Mouse (Mus musculus): ENCODE results near the gene Cdhr4. TPM values are rescaled to one million over a fixed set of nuclear protein-coding genes. Genes with fewer than 3 reads are reported as not detected.

Cdhr4 gene
- polyA plus RNA-seq (2015; fragmentation: Nextera tagmentation; extraction: Ambion mirVana): 2.5 and 3.8 TPM in 2 replicates

DNA sequence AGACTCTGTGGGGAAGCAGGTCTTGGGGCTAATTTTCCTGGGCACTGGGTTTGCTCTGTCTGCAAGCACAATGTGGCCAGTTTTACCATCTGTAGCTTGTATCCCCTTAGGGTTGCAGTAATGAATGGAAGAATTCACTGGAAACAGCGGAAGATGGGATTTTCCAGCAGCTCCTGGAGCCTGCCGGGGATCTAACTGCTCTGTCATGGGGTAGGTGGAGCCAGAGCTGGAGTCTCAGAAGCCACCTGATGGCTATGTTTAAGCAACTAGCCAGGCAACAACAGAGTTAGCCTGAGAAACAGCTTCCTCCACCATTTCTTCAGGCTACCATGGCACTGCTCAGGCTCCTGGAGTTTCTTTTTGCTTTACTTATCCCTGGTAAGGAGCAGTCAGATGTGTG is at the start of gene Cdhr4:
Gene Cdhr4 (plus strand): TSS at position 301 of the 400 bp plus-strand sequence.
- Histone ChIP-seq H3K4me2 (no peak within 1 kb of the TSS), H3K27me3 (no peaks in the 10 kb centered on the region), H3K9ac (no peak within 1 kb of the TSS), H3K36me3 (no peaks in the 10 kb centered on the region), H3K27ac (replicated peaks) (no peak within 1 kb of the TSS), H3K9me3 (no peaks in the 10 kb centered on the region), H3K4me3 (no peak within 1 kb of the TSS), H3K4me1 (replicated peaks) (no peaks in the 10 kb centered on the region)
- 57% methylated on average over 2 of the region's 2 CpGs for WGBS
- no peak for ATAC-seq (ENCODE audit: low FRiP score, low read depth)

DNA sequence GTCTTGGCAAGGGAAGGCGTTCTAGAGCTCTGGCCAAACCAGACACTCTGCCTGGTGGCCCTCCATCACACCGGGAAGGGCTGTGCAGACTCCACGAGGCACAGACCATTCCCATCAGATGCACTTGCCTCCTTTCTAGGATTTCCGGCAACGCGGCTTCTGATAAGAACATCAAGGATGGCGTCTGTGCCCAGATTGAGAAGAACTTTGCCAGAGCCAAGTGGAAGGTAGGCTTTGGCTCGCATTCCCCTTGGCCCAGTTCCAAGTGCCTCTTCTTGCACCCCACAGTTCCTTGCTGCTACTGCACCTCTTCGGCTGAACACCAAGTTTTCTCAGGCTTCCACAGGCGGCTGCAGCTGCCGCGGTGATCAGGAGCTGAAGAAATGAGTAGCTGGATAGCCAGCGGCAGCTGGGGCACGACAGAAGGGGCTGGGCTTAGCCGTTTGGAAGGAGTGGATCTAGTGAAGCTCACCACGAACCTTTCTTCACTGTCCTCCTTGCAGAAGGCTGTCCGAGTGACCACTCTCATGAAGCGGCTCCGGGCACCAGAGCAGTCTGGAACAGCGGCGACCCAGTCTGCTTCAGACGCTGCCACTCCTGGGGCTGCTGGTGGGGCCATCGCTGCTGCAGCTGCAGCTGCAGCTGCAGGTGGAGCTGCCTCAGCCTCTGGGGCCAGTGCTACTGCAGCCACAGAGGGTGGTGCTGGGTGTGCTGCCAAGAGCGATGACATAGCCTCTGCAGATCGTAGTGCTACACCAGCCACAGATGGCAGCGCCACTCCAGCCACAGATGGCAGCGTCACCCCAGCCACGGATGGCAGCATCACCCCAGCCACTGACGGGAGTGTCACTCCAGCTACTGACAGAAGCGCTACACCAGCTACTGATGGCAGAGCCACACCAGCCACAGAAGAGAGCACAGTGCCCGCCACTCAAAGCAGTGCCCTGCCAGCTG is 44.8 kb upstream of the Cdhr4 start:
- Histone ChIP-seq H3K4me2 (no peak overlapping the region), H3K4me3 (no peak overlapping the region), H3K27ac (replicated peaks) (no peak overlapping the region), H3K4me1 (replicated peaks) (peaks cover 11% of the 10 kb centered on the region), H3K9me3 (no peaks in the 10 kb centered on the region), H3K36me3 (no peaks in the 10 kb centered on the region), H3K9ac (no peak overlapping the region), H3K27me3 (no peaks in the 10 kb centered on the region)
- WGBS: 87% methylated on average over 31 of the region's 31 CpGs
- no peak for ATAC-seq (ENCODE audit: low FRiP score, low read depth)

DNA sequence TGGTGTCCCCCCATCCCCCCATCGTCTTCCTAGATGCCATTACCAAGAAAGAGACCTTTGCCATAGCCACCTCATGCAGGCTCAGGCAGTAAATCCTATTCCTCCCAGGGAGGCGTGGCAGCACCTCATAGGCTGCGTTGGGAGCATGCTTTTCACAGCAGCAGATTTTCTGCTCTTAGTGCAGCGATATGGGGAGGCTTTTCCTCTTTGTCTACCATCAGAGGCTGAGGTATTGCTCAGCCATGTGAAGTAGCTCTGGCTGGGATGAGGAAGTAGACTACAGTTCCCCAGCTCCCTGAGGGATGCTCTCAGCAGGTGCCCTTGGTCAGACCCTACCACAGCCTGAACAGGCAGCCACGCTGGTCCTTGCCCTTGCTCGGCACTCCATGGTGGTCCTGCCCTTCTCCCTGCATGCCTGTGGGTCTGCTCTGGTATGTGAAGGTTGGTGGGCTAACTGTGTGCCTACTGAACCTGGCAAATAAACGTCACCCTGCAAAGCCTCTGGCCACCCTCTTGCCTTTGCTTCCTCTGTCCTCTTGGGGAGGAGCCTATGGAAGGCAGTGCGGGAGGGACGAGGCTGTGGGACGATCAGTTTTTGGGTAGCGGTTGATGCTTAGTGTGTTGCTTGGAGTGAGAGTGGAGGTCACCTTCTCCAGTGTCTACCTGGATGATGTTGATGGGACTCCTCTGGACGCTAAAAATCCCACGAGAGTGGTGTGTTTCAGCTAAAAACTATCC is 42.9 kb upstream of the Cdhr4 start:
- no peaks in the 10 kb centered on the region for H3K9me3 ChIP-seq
- no peaks in the 10 kb centered on the region for H3K27me3 ChIP-seq
- no peak overlapping the region for H3K4me3 ChIP-seq
- peaks cover 11% of the 10 kb centered on the region for H3K4me1 ChIP-seq (replicated peaks)
- H3K4me2 ChIP-seq: no peak overlapping the region
- WGBS: 86% methylated on average over 13 of the region's 13 CpGs
- no peak overlapping the region for H3K27ac ChIP-seq (replicated peaks)
- H3K9ac ChIP-seq: no peak overlapping the region
- no peak for ATAC-seq (ENCODE audit: low FRiP score, low read depth)
- H3K36me3 ChIP-seq: no peaks in the 10 kb centered on the region

DNA sequence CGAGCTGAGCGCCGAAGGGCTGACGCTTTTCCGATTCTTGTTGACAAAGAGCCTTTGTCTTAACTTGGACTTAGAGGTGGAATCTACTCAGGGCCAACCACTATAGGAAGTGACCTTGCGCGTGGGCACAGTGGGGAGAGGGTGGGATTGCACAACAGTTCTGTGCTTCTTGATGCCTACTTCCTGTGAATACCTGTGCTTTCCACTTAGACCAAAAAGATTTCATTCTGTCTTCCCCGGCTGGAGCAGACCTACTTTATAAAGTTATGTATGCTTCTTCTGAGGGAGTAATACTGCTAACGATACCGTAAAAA is 42.4 kb upstream of the Cdhr4 start, which contains the start of gene Traip:
Gene Traip (plus strand): TSS at position 215 of the 314 bp plus-strand sequence.
- WGBS: 93% methylated on average over 10 of the region's 10 CpGs
- no peaks in the 10 kb centered on the region for H3K9me3 ChIP-seq

DNA sequence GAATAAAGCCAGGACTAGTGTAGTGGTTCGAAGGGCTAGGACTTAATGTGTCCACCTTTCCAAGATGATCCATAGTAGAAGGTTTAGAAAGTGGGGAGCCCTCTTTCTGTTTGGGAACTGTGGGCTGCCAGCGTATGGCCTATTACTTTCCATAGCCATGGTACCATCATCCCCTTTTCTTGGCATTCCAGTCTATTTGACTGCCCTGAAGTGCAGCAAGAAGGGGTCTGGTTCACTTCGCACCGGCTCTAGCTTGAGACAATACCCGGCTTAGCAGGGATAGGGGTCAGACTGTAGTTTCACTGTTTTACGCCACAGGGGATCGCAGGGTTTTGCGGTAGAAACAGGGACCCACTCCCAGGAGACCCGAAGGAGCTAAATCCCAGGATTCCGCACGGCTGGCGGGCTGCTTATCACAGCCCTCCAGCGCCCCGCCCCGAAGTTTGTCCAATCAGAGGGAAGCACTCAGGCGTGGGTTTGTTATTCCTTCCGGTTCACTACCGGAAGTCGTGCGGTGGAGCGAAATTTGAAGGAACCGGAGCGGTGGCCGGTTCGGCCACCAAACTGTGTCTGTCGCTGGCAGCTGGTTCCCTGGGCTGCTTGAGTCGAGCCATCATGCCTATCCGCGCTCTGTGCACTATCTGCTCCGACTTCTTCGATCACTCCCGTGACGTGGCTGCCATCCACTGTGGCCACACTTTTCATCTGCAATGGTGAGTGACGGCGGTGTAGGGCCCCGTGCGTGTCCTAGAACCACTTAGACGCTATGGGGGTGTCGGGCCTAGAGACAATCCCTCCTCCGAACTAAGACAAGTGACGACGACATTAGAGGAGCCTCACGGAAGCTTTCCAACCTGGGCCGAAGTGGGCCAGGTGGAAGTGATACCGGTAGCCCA is 41.6 kb upstream of the Cdhr4 start:
- peak; percentile 97 for ATAC-seq (ENCODE audit: low FRiP score, low read depth)
- Histone ChIP-seq H3K27ac (replicated peaks) (peak overlapping the region; percentile 84), H3K4me1 (replicated peaks) (peaks cover 11% of the 10 kb centered on the region), H3K36me3 (no peaks in the 10 kb centered on the region), H3K27me3 (no peaks in the 10 kb centered on the region), H3K9me3 (no peaks in the 10 kb centered on the region), H3K9ac (peak overlapping the region; percentile 64), H3K4me3 (peak overlapping the region; percentile 47), H3K4me2 (peak overlapping the region; percentile 66)
- 17% methylated on average over 45 of the region's 45 CpGs for WGBS

More for the DNA sequence above, 42.4 kb upstream of the Cdhr4 start, which contains the start of gene Traip:
- Histone ChIP-seq H3K36me3 (no peaks in the 10 kb centered on the region), H3K4me1 (replicated peaks) (peaks cover 11% of the 10 kb centered on the region), H3K27ac (replicated peaks) (peak within 1 kb of the TSS; percentile 84), H3K4me2 (peak within 1 kb of the TSS; percentile 66), H3K4me3 (peak within 1 kb of the TSS; percentile 47), H3K9ac (peak within 1 kb of the TSS; percentile 64), H3K27me3 (no peaks in the 10 kb centered on the region)
- ATAC-seq (ENCODE audit: low FRiP score, low read depth): no peak

DNA sequence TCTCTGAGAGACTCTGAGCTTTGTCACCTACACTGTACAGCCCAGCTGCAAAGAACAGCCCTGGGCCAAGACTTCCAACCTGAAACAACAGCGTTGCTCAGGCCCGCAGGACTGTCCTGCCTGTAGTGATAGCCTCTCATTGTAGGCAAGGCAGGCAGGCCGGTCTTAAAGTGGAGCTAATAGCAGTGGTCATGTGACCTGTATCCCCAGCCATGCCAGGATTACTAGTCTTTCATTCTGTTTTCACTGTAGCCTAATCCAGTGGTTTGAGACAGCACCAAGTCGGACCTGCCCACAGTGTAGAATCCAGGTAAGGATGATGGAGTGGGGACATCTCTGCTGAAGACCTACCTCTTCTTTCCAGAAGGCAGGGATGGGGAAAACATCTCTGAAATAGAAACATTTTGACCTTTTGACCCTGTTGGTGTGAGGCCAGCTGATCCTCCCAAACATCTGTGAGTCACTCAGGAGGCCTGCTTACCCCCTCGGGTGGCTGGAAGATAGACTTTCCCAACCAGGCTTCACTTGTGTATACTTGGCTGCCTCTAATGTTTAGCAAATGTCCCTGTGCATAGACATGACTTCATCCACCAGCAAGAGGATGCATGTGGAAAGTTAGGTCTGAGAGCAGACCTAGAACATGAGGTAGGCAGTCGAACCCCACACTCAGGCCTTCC is 36.5 kb upstream of the Cdhr4 start:
- no peak overlapping the region for H3K4me2 ChIP-seq
- no peak overlapping the region for H3K9ac ChIP-seq
- H3K27ac ChIP-seq (replicated peaks): no peak overlapping the region
- H3K4me3 ChIP-seq: no peak overlapping the region
- no peaks in the 10 kb centered on the region for H3K9me3 ChIP-seq
- H3K4me1 ChIP-seq (replicated peaks): peaks cover 10% of the 10 kb centered on the region
- H3K36me3 ChIP-seq: no peaks in the 10 kb centered on the region
- H3K27me3 ChIP-seq: no peaks in the 10 kb centered on the region
- 86% methylated on average over 6 of the region's 6 CpGs for WGBS
- ATAC-seq (ENCODE audit: low FRiP score, low read depth): no peak

DNA sequence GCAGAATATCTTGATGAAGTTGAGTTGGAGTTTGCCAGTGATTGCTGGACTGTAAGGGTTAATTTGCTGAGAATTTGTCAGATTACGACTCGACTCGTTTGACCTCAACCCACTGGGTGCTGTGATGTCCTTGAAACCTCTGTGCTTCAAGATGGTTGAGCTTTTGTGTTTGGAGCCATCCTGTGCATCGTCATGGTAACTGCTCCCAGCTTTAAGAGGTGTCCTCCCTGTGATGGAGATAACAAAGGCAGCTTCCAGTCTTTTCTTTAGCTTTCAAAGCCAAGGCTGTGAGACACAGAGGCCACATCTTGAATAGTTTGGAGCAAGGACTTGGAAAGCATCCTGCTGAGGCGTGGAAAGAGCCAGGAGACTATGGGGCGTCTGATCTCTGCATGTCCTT is 35.2 kb upstream of the Cdhr4 start:
- H3K4me3 ChIP-seq: no peak overlapping the region
- 25% methylated on average over 6 of the region's 6 CpGs for WGBS
- H3K4me2 ChIP-seq: no peak overlapping the region
- no peaks in the 10 kb centered on the region for H3K9me3 ChIP-seq
- no peaks in the 10 kb centered on the region for H3K36me3 ChIP-seq
- ATAC-seq (ENCODE audit: low FRiP score, low read depth): no peak
- no peak overlapping the region for H3K27ac ChIP-seq (replicated peaks)
- peaks cover 18% of the 10 kb centered on the region for H3K4me1 ChIP-seq (replicated peaks)
- H3K27me3 ChIP-seq: no peaks in the 10 kb centered on the region
- no peak overlapping the region for H3K9ac ChIP-seq

DNA sequence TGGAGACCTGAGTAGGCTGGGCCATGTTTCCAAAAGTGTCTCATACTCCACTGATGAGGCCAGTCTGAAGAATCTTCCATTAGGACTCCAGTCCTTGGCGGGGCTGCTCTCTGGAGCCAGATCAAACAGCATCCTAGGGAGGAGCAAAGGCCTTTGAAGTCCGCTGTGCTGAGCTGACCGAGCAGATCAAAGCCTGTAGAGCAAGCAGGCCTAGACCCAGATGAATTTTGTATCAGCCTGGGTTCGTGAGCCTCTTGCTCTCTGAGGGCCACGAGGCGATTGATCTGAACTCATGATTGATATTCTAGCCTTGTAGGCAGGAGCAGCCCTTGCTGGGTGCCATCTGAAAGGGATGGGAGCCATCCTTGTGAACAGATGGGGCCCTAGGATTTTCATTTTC is 32.4 kb upstream of the Cdhr4 start:
- H3K4me1 ChIP-seq (replicated peaks): peaks cover 22% of the 10 kb centered on the region
- no peaks in the 10 kb centered on the region for H3K9me3 ChIP-seq
- no peaks in the 10 kb centered on the region for H3K36me3 ChIP-seq
- no peak overlapping the region for H3K4me2 ChIP-seq
- no peak overlapping the region for H3K9ac ChIP-seq
- peak overlapping the region; percentile 82; the same call in 1 of the 2 replicates for H3K27ac ChIP-seq (replicated peaks)
- WGBS: 68% methylated on average over 6 of the region's 6 CpGs
- no peak for ATAC-seq (ENCODE audit: low FRiP score, low read depth)
- no peaks in the 10 kb centered on the region for H3K27me3 ChIP-seq
- no peak overlapping the region for H3K4me3 ChIP-seq

DNA sequence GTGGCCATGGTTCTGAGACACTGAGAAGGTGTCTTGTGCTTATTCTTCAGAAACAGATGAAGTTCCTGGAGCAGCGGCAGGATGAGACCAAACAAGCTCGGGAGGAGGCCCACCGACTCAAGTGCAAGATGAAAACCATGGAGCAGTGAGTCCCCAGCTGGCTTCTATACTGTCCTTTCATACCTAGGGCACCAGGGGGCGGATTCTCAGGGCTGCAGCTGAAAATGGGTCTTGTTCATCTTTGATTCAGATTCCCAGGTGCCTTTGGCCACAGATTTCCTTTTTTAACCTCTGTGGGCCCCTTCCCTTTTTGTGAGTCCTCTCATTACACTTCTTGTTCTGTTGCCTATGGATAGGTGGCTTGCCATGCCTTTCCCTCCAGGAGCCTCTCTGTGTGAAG is 31.4 kb upstream of the Cdhr4 start:
- Histone ChIP-seq H3K9me3 (no peaks in the 10 kb centered on the region), H3K27me3 (no peaks in the 10 kb centered on the region), H3K4me1 (replicated peaks) (peaks cover 22% of the 10 kb centered on the region), H3K4me3 (no peak overlapping the region), H3K4me2 (peak overlapping the region; percentile 44; the same call in 1 of the 2 replicates), H3K36me3 (no peaks in the 10 kb centered on the region), H3K27ac (replicated peaks) (peak overlapping the region; percentile 82), H3K9ac (0 out of 2 replicates have a peak overlapping the region, but pooled peaks have one; percentile 8)
- WGBS: 79% methylated on average over 4 of the region's 4 CpGs
- ATAC-seq (ENCODE audit: low FRiP score, low read depth): no peak

DNA sequence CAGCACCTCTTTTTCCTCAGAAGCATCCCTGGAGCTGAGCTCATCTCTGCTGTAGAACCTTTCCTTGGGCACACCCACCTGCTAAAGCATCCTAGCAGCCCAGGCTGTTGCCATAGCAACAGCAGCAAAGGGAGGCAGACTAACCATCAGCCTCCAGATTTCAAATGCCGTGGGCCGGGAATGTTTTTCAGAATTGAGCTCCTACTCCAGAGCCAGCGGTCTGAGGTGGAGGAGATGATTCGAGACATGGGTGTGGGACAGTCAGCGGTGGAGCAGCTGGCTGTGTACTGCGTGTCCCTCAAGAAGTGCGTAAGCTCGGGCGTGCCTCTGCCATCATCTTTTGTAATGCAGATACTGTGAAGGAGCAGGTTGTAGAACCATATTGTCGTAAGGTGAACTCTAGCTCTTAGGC is 30.9 kb upstream of the Cdhr4 start:
- 0 out of 2 replicates have a peak overlapping the region, but pooled peaks have one; percentile 8 for H3K9ac ChIP-seq
- 0 out of 2 replicates have a peak overlapping the region, but pooled peaks have one; percentile 7 for H3K4me3 ChIP-seq
- H3K27me3 ChIP-seq: no peaks in the 10 kb centered on the region
- H3K4me2 ChIP-seq: peak overlapping the region; percentile 44
- H3K4me1 ChIP-seq (replicated peaks): peaks cover 22% of the 10 kb centered on the region
- H3K27ac ChIP-seq (replicated peaks): peak overlapping the region; percentile 82
- H3K9me3 ChIP-seq: no peaks in the 10 kb centered on the region
- 60% methylated on average over 10 of the region's 10 CpGs for WGBS
- no peaks in the 10 kb centered on the region for H3K36me3 ChIP-seq
- peak; percentile 78 for ATAC-seq (ENCODE audit: low FRiP score, low read depth)

DNA sequence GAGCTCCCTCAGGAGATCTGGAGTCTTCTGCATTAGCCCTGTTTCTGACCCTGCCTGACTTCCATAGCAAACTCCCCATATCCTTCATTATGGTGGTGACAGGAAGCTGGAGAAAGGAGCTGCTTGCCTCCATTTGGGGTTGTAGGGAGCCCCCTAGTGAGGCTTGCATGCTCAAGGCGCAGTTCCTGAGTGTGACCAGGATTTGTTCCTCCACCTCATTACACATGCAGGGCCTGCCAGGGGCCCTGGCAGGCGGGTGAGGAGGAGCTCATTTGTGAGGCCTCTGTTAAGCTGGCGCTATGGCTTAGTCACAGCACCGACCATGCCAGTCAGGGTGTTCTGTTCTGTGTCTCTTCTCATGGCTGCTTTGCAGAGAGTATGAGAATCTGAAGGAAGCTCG is 30.4 kb upstream of the Cdhr4 start:
- 44% methylated on average over 5 of the region's 5 CpGs for WGBS
- H3K36me3 ChIP-seq: no peaks in the 10 kb centered on the region
- no peaks in the 10 kb centered on the region for H3K27me3 ChIP-seq
- H3K9me3 ChIP-seq: no peaks in the 10 kb centered on the region
- H3K9ac ChIP-seq: no peak overlapping the region
- H3K4me1 ChIP-seq (replicated peaks): peaks cover 22% of the 10 kb centered on the region
- no peak overlapping the region for H3K4me3 ChIP-seq
- peak overlapping the region; percentile 44 for H3K4me2 ChIP-seq
- ATAC-seq (ENCODE audit: low FRiP score, low read depth): peak; percentile 52; the same call in 1 of the 2 replicates
- H3K27ac ChIP-seq (replicated peaks): peak overlapping the region; percentile 82
